Mouse (Mus musculus) stomach, embryonic 15.5 days (tissue): ENCODE measurements around the gene C2cd3. TPM values are rescaled to one million over a fixed set of nuclear protein-coding genes. Genes with fewer than 3 reads are reported as not detected.

ENCODE experiments used
- ATAC-seq: fragments of 200-750 bp; cut with Nextera tagmentation; 2 replicates; pipeline ENCODE4 v1.8.0; 2017; ENCODE audit warnings: low read depth, moderate number of reproducible peaks, moderate TSS enrichment; ENCODE audit not compliant: insufficient read depth, low FRiP score
- H3K27ac ChIP-seq: fragments of 300-500 bp; sonication (generic); 2 replicates; pipeline ENCODE4 v1.5.1; 2015; ENCODE audit warnings: mild to moderate bottlenecking, inconsistent platforms
- H3K27me3 ChIP-seq: fragments of 300-500 bp; sonication (generic); replicated peaks from 2 replicates; pipeline ENCODE4 v1.6.1; 2015; ENCODE audit warnings: inconsistent platforms
- H3K36me3 ChIP-seq: fragments of 300-500 bp; sonication (generic); 2 replicates; pipeline ENCODE4 v1.6.1; 2015; ENCODE audit warnings: inconsistent platforms
- H3K4me1 ChIP-seq: fragments of 300-500 bp; sonication (generic); 2 replicates; pipeline ENCODE4 v1.6.1; 2015; ENCODE audit warnings: inconsistent platforms
- H3K4me2 ChIP-seq: fragments of 300-500 bp; sonication (generic); 2 replicates; pipeline ENCODE4 v1.6.1; 2015; ENCODE audit warnings: mild to moderate bottlenecking, inconsistent platforms
- H3K4me3 ChIP-seq: fragments of 300-500 bp; sonication (generic); replicated peaks from 2 replicates; pipeline ENCODE4 v1.5.1; 2015; ENCODE audit warnings: inconsistent platforms
- H3K9ac ChIP-seq: fragments of 300-500 bp; sonication (generic); 2 replicates; pipeline ENCODE4 v1.6.1; 2015; ENCODE audit warnings: inconsistent platforms
- H3K9me3 ChIP-seq: fragments of 300-500 bp; sonication (generic); 2 replicates; pipeline ENCODE4 v1.6.1; 2016; ENCODE audit warnings: inconsistent platforms
- WGBS: fragments of 180-500 bp; shearing (Covaris S2); methylation state at CpG from one replicate; pipeline ENCODE4 v1.1.7; 2015; 5-methylcytosine and 5-hydroxymethylcytosine counted together
- polyA plus RNA-seq: library from polyadenylated mRNA; unstranded; fragments of >200 nt; fragmentation: Nextera tagmentation; extraction: Ambion mirVana; gene quantifications from 2 replicates; pipeline ENCODE4 v1.2.1, GENCODE M21; 2015

Gene C2cd3
- polyA plus RNA-seq, 1 experiment from 2014 or later = 18.5 TPM

GRCm38 (mm10) chr7:100501844-100502373, 129.9 kb downstream of the C2cd3 start:
- 44% methylated on average over 2 of the region's 2 CpGs for WGBS
- H3K4me3 ChIP-seq = no peak overlapping the region
- no peak overlapping the region for H3K27ac ChIP-seq
- no peak for ATAC-seq
- 0 out of 2 replicates have a peak, but pooled peaks cover 6% of the 10 kb centered on the region for H3K4me1 ChIP-seq
- no peaks in the 10 kb centered on the region for H3K9me3 ChIP-seq
- no peak overlapping the region for H3K4me2 ChIP-seq
- no peaks in the 10 kb centered on the region for H3K27me3 ChIP-seq
- no peak overlapping the region for H3K9ac ChIP-seq
- peaks cover 23% of the 10 kb centered on the region for H3K36me3 ChIP-seq

- ATAC-seq = no peak
- no peaks in the 10 kb centered on the region for H3K27me3 ChIP-seq
- H3K4me3 ChIP-seq = no peak overlapping the region
- no peaks in the 10 kb centered on the region for H3K9me3 ChIP-seq
- 70% methylated on average over 7 of the region's 7 CpGs for WGBS
- no peak overlapping the region for H3K27ac ChIP-seq
- H3K36me3 ChIP-seq = peaks cover 19% of the 10 kb centered on the region
- no peak overlapping the region for H3K4me2 ChIP-seq
- no peak overlapping the region for H3K9ac ChIP-seq
- 0 out of 2 replicates have a peak, but pooled peaks cover 6% of the 10 kb centered on the region for H3K4me1 ChIP-seq
These were observed 130.4 kb downstream of the C2cd3 start for GRCm38 (mm10) chr7:100502374-100502922.

- 77% methylated on average over 5 of the region's 5 CpGs for WGBS
- no peak for ATAC-seq
- no peak overlapping the region for H3K9ac ChIP-seq
- H3K36me3 ChIP-seq = peaks cover 16% of the 10 kb centered on the region
- H3K4me1 ChIP-seq = 0 out of 2 replicates have a peak, but pooled peaks cover 6% of the 10 kb centered on the region
- no peak overlapping the region for H3K4me3 ChIP-seq
- H3K9me3 ChIP-seq = no peaks in the 10 kb centered on the region
- H3K27me3 ChIP-seq = no peaks in the 10 kb centered on the region
- no peak overlapping the region for H3K4me2 ChIP-seq
- H3K27ac ChIP-seq = no peak overlapping the region
These were observed 131.0 kb downstream of the C2cd3 start for GRCm38 (mm10) chr7:100503076-100503475.

GRCm38 (mm10) chr7:100504740-100505487, 132.9 kb downstream of the C2cd3 start:
- 0 out of 2 replicates have a peak, but pooled peaks cover 1% of the 10 kb centered on the region for H3K36me3 ChIP-seq
- no peak for ATAC-seq
- H3K27ac ChIP-seq = no peak overlapping the region
- H3K9ac ChIP-seq = no peak overlapping the region
- no peaks in the 10 kb centered on the region for H3K9me3 ChIP-seq
- H3K4me3 ChIP-seq = no peak overlapping the region
- 76% methylated on average over 13 of the region's 13 CpGs for WGBS
- H3K4me2 ChIP-seq = no peak overlapping the region
- no peaks in the 10 kb centered on the region for H3K27me3 ChIP-seq
- H3K4me1 ChIP-seq = 0 out of 2 replicates have a peak, but pooled peaks cover 6% of the 10 kb centered on the region

- H3K27ac ChIP-seq = no peak overlapping the region
- no peaks in the 10 kb centered on the region for H3K27me3 ChIP-seq
- 0 out of 2 replicates have a peak, but pooled peaks cover 6% of the 10 kb centered on the region for H3K4me1 ChIP-seq
- WGBS = 68% methylated on average over 4 of the region's 4 CpGs
- ATAC-seq = no peak
- no peak overlapping the region for H3K9ac ChIP-seq
- no peaks in the 10 kb centered on the region for H3K36me3 ChIP-seq
- no peak overlapping the region for H3K4me2 ChIP-seq
- no peaks in the 10 kb centered on the region for H3K9me3 ChIP-seq
- no peak overlapping the region for H3K4me3 ChIP-seq
These were observed 134.5 kb downstream of the C2cd3 start for GRCm38 (mm10) chr7:100506494-100506893.

GRCm38 (mm10) chr7:100508670-100509069, 136.6 kb downstream of the C2cd3 start:
- Histone ChIP-seq H3K27me3 (no peaks in the 10 kb centered on the region), H3K4me2 (no peak overlapping the region), H3K4me3 (no peak overlapping the region), H3K4me1 (0 out of 2 replicates have a peak, but pooled peaks cover 2% of the 10 kb centered on the region), H3K27ac (no peak overlapping the region), H3K9ac (no peak overlapping the region), H3K9me3 (no peaks in the 10 kb centered on the region), H3K36me3 (no peaks in the 10 kb centered on the region)
- ATAC-seq = no peak
- WGBS = 54% methylated on average over 3 of the region's 3 CpGs

- H3K36me3 ChIP-seq = no peaks in the 10 kb centered on the region
- ATAC-seq = no peak
- WGBS = 66% methylated on average over 8 of the region's 8 CpGs
- no peak overlapping the region for H3K27ac ChIP-seq
- no peak overlapping the region for H3K9ac ChIP-seq
- no peaks in the 10 kb centered on the region for H3K9me3 ChIP-seq
- H3K4me2 ChIP-seq = no peak overlapping the region
- no peak overlapping the region for H3K4me3 ChIP-seq
- 0 out of 2 replicates have a peak, but pooled peaks cover 4% of the 10 kb centered on the region for H3K4me1 ChIP-seq
- no peaks in the 10 kb centered on the region for H3K27me3 ChIP-seq
These were observed 139.6 kb downstream of the C2cd3 start for GRCm38 (mm10) chr7:100511602-100512001.

GRCm38 (mm10) chr7:100514573-100514972, 142.5 kb downstream of the C2cd3 start, which contains the start of gene Dnajb13:
Dnajb13 (minus strand) TSS chr7:100514960.
- Histone ChIP-seq H3K9me3 (no peaks in the 10 kb centered on the region), H3K27me3 (no peaks in the 10 kb centered on the region), H3K9ac (no peak within 1 kb of the TSS), H3K36me3 (no peaks in the 10 kb centered on the region), H3K4me1 (0 out of 2 replicates have a peak, but pooled peaks cover 4% of the 10 kb centered on the region), H3K4me3 (no peak within 1 kb of the TSS), H3K27ac (no peak within 1 kb of the TSS), H3K4me2 (no peak within 1 kb of the TSS)
- ATAC-seq = no peak
- WGBS = 50% methylated on average over 11 of the region's 11 CpGs

Other genes starting within 250 kb of the C2cd3 start
- gene Lipt2, start 213.0 kb upstream of the C2cd3 start, polyA plus RNA-seq = 18.0 and 21.9 TPM in 2 replicates
- gene Kcne3, start 195.7 kb upstream of the C2cd3 start, polyA plus RNA-seq = 24.4 and 26.2 TPM in 2 replicates
- 2.3 and 2.8 TPM in 2 replicates for gene Pgm2l1, start 144.8 kb upstream of the C2cd3 start, polyA plus RNA-seq
- 4.3 and 6.3 TPM in 2 replicates for gene P4ha3, start 86.7 kb upstream of the C2cd3 start, polyA plus RNA-seq
- gene Ppme1, start 74 bp downstream of the C2cd3 start, polyA plus RNA-seq = 51.4 TPM in 2 replicates
- gene Ucp3, start 100.8 kb downstream of the C2cd3 start, polyA plus RNA-seq = 0.05 TPM in 2 replicates
- gene Ucp2, start 121.1 kb downstream of the C2cd3 start, polyA plus RNA-seq = 308 and 326 TPM in 2 replicates
- 0.52 and 0.74 TPM in 2 replicates for gene Dnajb13, start 142.7 kb downstream of the C2cd3 start, polyA plus RNA-seq
- 31.5 and 32.7 TPM in 2 replicates for gene Coa4, start 164.8 kb downstream of the C2cd3 start, polyA plus RNA-seq
- 100 and 107 TPM in 2 replicates for gene Rab6a, start 235.2 kb downstream of the C2cd3 start, polyA plus RNA-seq
- 77.3 and 85.9 TPM in 2 replicates for gene Mrpl48, start 236.1 kb downstream of the C2cd3 start, polyA plus RNA-seq